Mouse (Mus musculus) kidney, embryonic 15.5 days (tissue): Measurements from ENCODE around the gene Rpl39. TPM values are rescaled to one million over a fixed set of nuclear protein-coding genes. Genes with fewer than 3 reads are reported as not detected.
"Not testable (repeated sequence)": the region's sequence is repeated elsewhere in the genome, so short reads cannot be mapped to it uniquely, and the experiment has no call there.

Experiments
- ATAC-seq: fragments of 200-750 bp; cut with Nextera tagmentation; replicated peaks from 2 replicates; pipeline ENCODE4 v1.8.0; 2017; ENCODE audit warnings: moderate TSS enrichment; ENCODE audit not compliant: low FRiP score
- H3K27ac ChIP-seq: fragments of 300-500 bp; sonication (generic); 2 replicates; pipeline ENCODE4 v1.5.1; 2015; ENCODE audit warnings: mild to moderate bottlenecking, inconsistent platforms
- H3K27me3 ChIP-seq: fragments of 300-500 bp; sonication (generic); 2 replicates; pipeline ENCODE4 v1.6.1; 2015; ENCODE audit warnings: inconsistent platforms
- H3K36me3 ChIP-seq: fragments of 300-500 bp; sonication (generic); 2 replicates; pipeline ENCODE4 v1.6.1; 2015; ENCODE audit warnings: inconsistent platforms
- H3K4me1 ChIP-seq: fragments of 300-500 bp; sonication (generic); 2 replicates; pipeline ENCODE4 v1.6.1; 2015; ENCODE audit warnings: inconsistent platforms
- H3K4me2 ChIP-seq: fragments of 300-500 bp; sonication (generic); 2 replicates; pipeline ENCODE4 v1.6.1; 2015; ENCODE audit warnings: moderate library complexity, mild to moderate bottlenecking, inconsistent platforms
- H3K4me3 ChIP-seq: fragments of 300-500 bp; sonication (generic); replicated peaks from 2 replicates; pipeline ENCODE4 v1.5.1; 2015; ENCODE audit warnings: mild to moderate bottlenecking, inconsistent platforms
- H3K9ac ChIP-seq: fragments of 300-500 bp; sonication (generic); 2 replicates; pipeline ENCODE4 v1.6.1; 2015; ENCODE audit warnings: mild to moderate bottlenecking, inconsistent platforms
- H3K9me3 ChIP-seq: fragments of 300-500 bp; sonication (generic); replicated peaks from 2 replicates; pipeline ENCODE4 v1.6.1; 2016; ENCODE audit warnings: inconsistent platforms
- WGBS: fragments of 180-500 bp; shearing (Covaris S2); methylation state at CpG from one replicate; pipeline ENCODE4 v1.1.7; 2015; ENCODE audit warnings: mixed read lengths; 5-methylcytosine and 5-hydroxymethylcytosine counted together
- polyA plus RNA-seq: library from polyadenylated mRNA; unstranded; fragments of >200 nt; fragmentation: Nextera tagmentation; extraction: Ambion mirVana; gene quantifications from 2 replicates; pipeline ENCODE4 v1.2.1, GENCODE M21; 2015

Gene Rpl39
- polyA plus RNA-seq, 1 experiment from 2014 or later: 577 TPM

DNA sequence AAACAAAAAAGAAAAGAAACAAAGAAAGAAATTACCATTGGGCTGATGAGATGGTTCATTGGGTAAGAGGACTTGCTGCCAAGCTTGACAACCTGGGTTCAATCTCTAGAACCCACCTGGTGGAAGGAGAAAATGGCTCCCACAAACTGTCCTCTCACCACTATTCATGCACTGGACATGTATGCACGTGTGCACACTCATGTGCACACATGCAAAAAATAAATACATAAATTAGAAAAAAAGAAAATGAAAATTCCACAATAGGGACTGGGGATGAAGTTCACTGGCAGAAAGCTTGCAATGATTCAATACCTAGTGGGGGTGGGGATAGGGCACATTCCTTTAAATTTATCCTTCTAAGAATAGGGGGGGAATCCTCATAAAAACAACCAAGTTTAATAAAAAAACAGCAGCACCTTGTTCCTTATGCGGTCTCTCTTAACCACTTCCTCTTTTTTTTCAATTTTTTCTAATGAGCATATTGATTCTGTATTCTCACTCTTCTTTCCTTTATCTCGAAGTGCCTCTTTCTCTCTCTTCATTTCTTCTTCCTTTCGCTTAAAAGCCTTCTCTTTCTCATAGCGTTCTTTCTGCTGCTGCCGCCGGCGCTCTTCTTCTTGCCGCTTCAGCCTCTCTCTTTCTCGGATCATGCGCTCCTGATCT lies 10.0 kb upstream of the Rpl39 start:
- Histone ChIP-seq H3K4me1 (no peaks in the 10 kb centered on the region), H3K9me3 (no peaks in the 10 kb centered on the region), H3K4me3 (no peak overlapping the region), H3K36me3 (peaks cover 53% of the 10 kb centered on the region), H3K27me3 (no peaks in the 10 kb centered on the region), H3K4me2 (no peak overlapping the region), H3K9ac (no peak overlapping the region), H3K27ac (no peak overlapping the region)
- ATAC-seq: no peak
- 90% methylated on average over 11 of the region's 11 CpGs for WGBS

DNA sequence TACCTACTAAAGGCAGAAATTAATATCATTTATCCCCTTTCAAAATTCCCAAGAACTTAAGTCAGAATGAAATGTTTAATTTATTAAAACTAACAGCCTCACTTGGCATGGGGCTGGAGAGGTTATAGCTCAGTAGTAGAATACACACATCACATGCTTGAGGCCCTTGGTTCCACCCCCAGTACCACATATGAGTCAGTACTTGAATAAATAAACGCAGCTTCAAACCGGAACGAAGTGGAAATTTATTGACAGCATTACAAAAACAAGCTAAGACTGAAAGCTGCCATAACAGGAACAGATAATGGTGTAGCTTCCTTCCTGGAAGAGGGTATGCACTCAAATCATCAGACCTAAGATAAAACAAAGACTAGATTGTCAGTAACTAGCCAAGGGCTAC lies 6.3 kb upstream of the Rpl39 start:
- no peak overlapping the region for H3K4me2 ChIP-seq
- H3K4me3 ChIP-seq: no peak overlapping the region
- ATAC-seq: no peak
- H3K4me1 ChIP-seq: no peaks in the 10 kb centered on the region
- H3K9me3 ChIP-seq: no peaks in the 10 kb centered on the region
- peaks cover 27% of the 10 kb centered on the region for H3K36me3 ChIP-seq
- no peak overlapping the region for H3K27ac ChIP-seq
- H3K9ac ChIP-seq: no peak overlapping the region
- WGBS: 75% methylated on average over 3 of the region's 3 CpGs
- no peaks in the 10 kb centered on the region for H3K27me3 ChIP-seq

GRCm38 (mm10) chrX:37088778-37089177 lies 3.6 kb upstream of the Rpl39 start:
- Histone ChIP-seq H3K36me3 (peaks cover 14% of the 10 kb centered on the region; the same call in 1 of the 2 replicates), H3K9ac (no peak overlapping the region), H3K27ac (no peak overlapping the region), H3K4me3 (no peak overlapping the region), H3K27me3 (no peaks in the 10 kb centered on the region), H3K4me2 (no peak overlapping the region), H3K9me3 (no peaks in the 10 kb centered on the region), H3K4me1 (no peaks in the 10 kb centered on the region)
- no peak for ATAC-seq
- 86% methylated on average over 1 of the region's 1 CpGs for WGBS

GRCm38 (mm10) chrX:37085665-37086064 lies 463 bp upstream of the Rpl39 start:
- Histone ChIP-seq H3K36me3 (peaks cover 21% of the 10 kb centered on the region), H3K4me2 (peak overlapping the region; percentile 55), H3K4me1 (no peaks in the 10 kb centered on the region), H3K27ac (peak overlapping the region; percentile 96), H3K27me3 (no peaks in the 10 kb centered on the region), H3K9me3 (no peaks in the 10 kb centered on the region), H3K4me3 (peak overlapping the region; percentile 60), H3K9ac (no peak overlapping the region)
- ATAC-seq: no peak
- WGBS: 26% methylated on average over 9 of the region's 9 CpGs

- H3K36me3 ChIP-seq: peaks cover 21% of the 10 kb centered on the region
- ATAC-seq: peak; percentile 2; the same call in 1 of the 2 replicates
- WGBS: 19% methylated on average over 19 of the region's 19 CpGs
- peak overlapping the region; percentile 60 for H3K4me3 ChIP-seq
- no peaks in the 10 kb centered on the region for H3K9me3 ChIP-seq
- H3K27ac ChIP-seq: peak overlapping the region; percentile 96
- no peaks in the 10 kb centered on the region for H3K27me3 ChIP-seq
- peak overlapping the region; percentile 66 for H3K4me2 ChIP-seq
- no peaks in the 10 kb centered on the region for H3K4me1 ChIP-seq
- peak overlapping the region; percentile 75 for H3K9ac ChIP-seq
Measured at GRCm38 (mm10) chrX:37084318-37084926, 780 bp downstream of the Rpl39 start.

- Histone ChIP-seq H3K9me3 (no peaks in the 10 kb centered on the region), H3K4me1 (no peaks in the 10 kb centered on the region), H3K27ac (no peak overlapping the region), H3K4me3 (no peak overlapping the region), H3K36me3 (peaks cover 21% of the 10 kb centered on the region), H3K9ac (no peak overlapping the region), H3K4me2 (no peak overlapping the region), H3K27me3 (no peaks in the 10 kb centered on the region)
- no peak for ATAC-seq
- WGBS: 61% methylated on average over 6 of the region's 6 CpGs
Measured at GRCm38 (mm10) chrX:37081194-37081593, 4.0 kb downstream of the Rpl39 start.

DNA sequence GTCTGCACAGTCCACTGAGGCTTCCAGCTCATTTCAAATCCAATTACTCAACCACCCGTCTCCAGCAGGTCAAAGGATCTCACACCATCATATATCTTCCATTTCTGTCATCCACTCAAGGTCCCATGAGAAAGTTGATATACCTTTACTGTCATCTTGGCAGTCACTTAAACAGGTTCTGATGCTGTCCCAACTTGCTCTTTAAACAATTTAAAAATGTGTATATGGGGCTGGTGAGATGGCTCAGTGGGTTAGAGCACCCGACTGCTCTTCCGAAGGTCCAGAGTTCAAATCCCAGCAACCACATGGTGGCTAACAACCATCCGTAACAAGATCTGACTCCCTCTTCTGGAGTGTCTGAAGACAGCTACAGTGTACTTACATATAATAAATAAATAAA lies 4.9 kb downstream of the Rpl39 start:
- not testable (repeated sequence) for ATAC-seq, H3K4me1 ChIP-seq, H3K4me3 ChIP-seq, H3K4me2 ChIP-seq, H3K9ac ChIP-seq, H3K9me3 ChIP-seq, H3K27me3 ChIP-seq
- Histone ChIP-seq H3K27ac (0 out of 2 replicates have a peak overlapping the region, but pooled peaks have one; percentile 32), H3K36me3 (peaks cover 21% of the 10 kb centered on the region)
- 56% methylated on average over 4 of the region's 4 CpGs for WGBS

- WGBS: 75% methylated on average over 8 of the region's 8 CpGs
- Histone ChIP-seq H3K4me1 (no peaks in the 10 kb centered on the region), H3K36me3 (peaks cover 8% of the 10 kb centered on the region), H3K27me3 (no peaks in the 10 kb centered on the region), H3K4me2 (no peak overlapping the region), H3K27ac (no peak overlapping the region), H3K9me3 (no peaks in the 10 kb centered on the region), H3K9ac (no peak overlapping the region), H3K4me3 (no peak overlapping the region)
- ATAC-seq: no peak
Measured at GRCm38 (mm10) chrX:37076651-37077050, 8.6 kb downstream of the Rpl39 start.

DNA sequence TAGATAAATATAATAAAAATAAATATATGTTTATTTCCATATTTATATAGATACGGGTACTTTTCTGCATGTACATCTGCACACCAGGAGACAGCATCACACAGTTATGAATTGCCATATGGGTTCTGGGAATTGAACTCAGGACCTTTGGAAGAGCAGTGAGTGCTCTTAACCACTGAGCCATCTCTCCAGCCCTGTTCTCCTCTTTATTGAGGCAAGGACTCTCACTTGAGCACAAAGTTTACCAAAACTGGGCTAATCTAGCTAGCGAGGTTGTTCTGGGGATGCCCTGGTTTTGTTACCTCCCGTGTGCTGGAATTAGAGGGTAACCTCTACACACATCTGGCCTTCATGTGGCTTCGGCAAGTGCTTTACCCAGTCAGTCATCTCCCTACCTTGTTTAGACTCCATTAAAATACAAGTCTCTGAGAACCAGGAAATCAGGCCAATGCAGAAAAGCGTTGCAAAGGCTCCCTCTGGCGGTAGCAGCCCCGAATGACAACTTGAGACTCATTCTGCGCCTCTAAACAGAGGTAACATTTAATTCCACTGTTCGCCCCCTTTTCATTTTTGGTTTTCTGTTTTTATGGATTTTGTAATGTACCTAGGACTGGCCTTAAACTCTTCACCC lies 10.8 kb downstream of the Rpl39 start:
- no peak overlapping the region for H3K4me3 ChIP-seq
- no peak overlapping the region for H3K9ac ChIP-seq
- 35% methylated on average over 9 of the region's 9 CpGs for WGBS
- no peak for ATAC-seq
- no peaks in the 10 kb centered on the region for H3K4me1 ChIP-seq
- no peak overlapping the region for H3K4me2 ChIP-seq
- no peak overlapping the region for H3K27ac ChIP-seq
- no peaks in the 10 kb centered on the region for H3K9me3 ChIP-seq
- no peaks in the 10 kb centered on the region for H3K27me3 ChIP-seq
- H3K36me3 ChIP-seq: no peaks in the 10 kb centered on the region

DNA sequence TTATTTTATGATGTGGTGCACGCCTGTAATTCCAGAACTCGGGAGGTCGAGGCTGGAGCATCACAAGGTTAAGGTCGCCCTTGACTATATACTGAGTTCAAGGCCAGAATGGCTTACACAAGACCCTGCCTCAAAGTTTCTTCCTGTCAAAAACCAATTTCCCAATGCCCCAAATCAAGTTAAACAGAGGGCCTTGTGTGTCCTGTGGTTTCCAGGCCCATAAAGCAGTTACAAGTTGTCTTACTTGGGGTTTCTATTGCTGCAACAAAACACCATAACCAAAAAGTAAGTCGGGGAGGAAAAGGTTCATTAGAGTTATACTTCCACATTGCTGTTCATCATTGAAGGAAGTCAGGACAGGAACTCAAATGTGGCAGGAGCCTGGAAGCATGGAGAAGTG lies 16.4 kb downstream of the Rpl39 start:
- 88% methylated on average over 5 of the region's 5 CpGs for WGBS
- no peak for ATAC-seq
- Histone ChIP-seq H3K4me2 (no peak overlapping the region), H3K4me3 (no peak overlapping the region), H3K9ac (no peak overlapping the region), H3K27ac (no peak overlapping the region), H3K36me3 (no peaks in the 10 kb centered on the region), H3K9me3 (no peaks in the 10 kb centered on the region), H3K4me1 (no peaks in the 10 kb centered on the region), H3K27me3 (no peaks in the 10 kb centered on the region)

GRCm38 (mm10) chrX:37067299-37067698 lies 17.9 kb downstream of the Rpl39 start:
- no peak overlapping the region for H3K4me3 ChIP-seq
- 77% methylated on average over 3 of the region's 3 CpGs for WGBS
- H3K9me3 ChIP-seq: no peaks in the 10 kb centered on the region

DNA sequence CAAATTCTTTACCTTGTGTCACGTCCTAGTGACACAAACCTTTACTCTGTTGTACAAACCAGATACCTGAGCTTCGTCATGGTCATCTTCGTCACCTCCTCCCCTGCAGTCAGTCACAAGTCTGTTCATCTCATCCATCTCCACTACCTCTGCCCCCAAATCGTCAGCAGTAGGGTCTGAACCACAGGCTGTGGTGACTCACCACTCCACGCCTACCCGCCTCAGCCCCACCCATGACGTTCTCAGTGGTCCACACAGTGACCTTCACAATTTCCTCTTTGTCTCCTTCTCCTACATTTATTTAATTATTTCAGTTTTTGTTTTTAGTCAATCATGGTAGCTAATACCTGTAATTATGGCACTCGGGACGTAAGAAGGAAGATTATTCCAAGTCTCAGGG lies 21.3 kb downstream of the Rpl39 start:
- Histone ChIP-seq H3K9me3 (no peaks in the 10 kb centered on the region), H3K4me1 (no peaks in the 10 kb centered on the region), H3K4me3 (no peak overlapping the region), H3K9ac (no peak overlapping the region), H3K36me3 (no peaks in the 10 kb centered on the region), H3K27me3 (no peaks in the 10 kb centered on the region), H3K27ac (no peak overlapping the region), H3K4me2 (no peak overlapping the region)
- ATAC-seq: no peak
- WGBS: 81% methylated on average over 9 of the region's 9 CpGs

More at GRCm38 (mm10) chrX:37067299-37067698, 17.9 kb downstream of the Rpl39 start:
- Histone ChIP-seq H3K4me1 (no peaks in the 10 kb centered on the region), H3K4me2 (no peak overlapping the region), H3K9ac (no peak overlapping the region), H3K27ac (no peak overlapping the region), H3K27me3 (no peaks in the 10 kb centered on the region), H3K36me3 (no peaks in the 10 kb centered on the region)
- no peak for ATAC-seq
